Mouse (Mus musculus): ENCODE measurements around the gene Brms1. TPM values are rescaled to one million over a fixed set of nuclear protein-coding genes. Genes with fewer than 3 reads are reported as not detected.

Gene Brms1
- polyA plus RNA-seq, 1 experiment from 2014 or later, result 56.8 TPM

DNA sequence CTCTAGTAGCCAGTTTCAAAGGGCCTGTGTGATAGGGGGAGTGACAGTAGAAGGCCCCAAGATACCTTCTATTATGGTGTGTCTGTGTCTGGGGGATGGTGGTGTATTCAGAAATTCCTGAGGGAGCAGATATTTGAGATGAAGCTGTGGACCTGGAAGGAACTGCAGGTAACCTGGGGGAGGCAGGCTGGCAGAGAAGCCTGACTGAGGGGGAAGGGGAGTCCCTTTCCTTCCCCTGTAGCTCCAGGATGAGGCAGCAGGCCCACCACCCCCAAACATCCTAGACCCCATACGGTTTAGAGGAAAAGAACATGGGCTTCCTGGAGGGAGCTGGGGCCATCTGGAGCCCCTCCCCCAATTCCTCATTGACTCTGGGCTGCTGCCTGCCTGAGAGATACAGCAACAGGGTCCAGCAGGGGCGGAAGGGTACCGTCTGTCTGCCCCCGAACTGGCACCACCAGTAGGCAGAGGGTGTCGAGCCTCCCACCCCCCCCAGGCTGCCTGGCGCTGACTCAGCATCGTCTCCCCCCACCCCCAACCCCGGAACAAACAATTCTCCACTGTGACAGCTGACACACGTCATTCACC, 54.8 kb downstream of the Brms1 start:
- ChIA-PET CTCF (interaction anchor here (2.1 kb wide), 1 partner anchor 44 kb away, joined by 9 read pairs; no protein-coding TSS in a partner anchor), POLR2A (interaction anchor here (0.6 to 1.1 kb wide), 2 partner anchors 9 to 51 kb away, joined by 3 read pairs; no protein-coding TSS in a partner anchor)
- no peak for DNase-seq (ENCODE audit: low read depth, low spot score)
- no peak for ATAC-seq
- no peak for TF ChIP-seq CTCF (IDR thresholded peaks at IDR 0.05)
- in situ Hi-C loops (cut with MboI; ENCODE audit: low pct_unique_long_range_greater_than_20kb), result no loop called here
- no peaks in the 10 kb centered on the region for H3K27me3 ChIP-seq

DNA sequence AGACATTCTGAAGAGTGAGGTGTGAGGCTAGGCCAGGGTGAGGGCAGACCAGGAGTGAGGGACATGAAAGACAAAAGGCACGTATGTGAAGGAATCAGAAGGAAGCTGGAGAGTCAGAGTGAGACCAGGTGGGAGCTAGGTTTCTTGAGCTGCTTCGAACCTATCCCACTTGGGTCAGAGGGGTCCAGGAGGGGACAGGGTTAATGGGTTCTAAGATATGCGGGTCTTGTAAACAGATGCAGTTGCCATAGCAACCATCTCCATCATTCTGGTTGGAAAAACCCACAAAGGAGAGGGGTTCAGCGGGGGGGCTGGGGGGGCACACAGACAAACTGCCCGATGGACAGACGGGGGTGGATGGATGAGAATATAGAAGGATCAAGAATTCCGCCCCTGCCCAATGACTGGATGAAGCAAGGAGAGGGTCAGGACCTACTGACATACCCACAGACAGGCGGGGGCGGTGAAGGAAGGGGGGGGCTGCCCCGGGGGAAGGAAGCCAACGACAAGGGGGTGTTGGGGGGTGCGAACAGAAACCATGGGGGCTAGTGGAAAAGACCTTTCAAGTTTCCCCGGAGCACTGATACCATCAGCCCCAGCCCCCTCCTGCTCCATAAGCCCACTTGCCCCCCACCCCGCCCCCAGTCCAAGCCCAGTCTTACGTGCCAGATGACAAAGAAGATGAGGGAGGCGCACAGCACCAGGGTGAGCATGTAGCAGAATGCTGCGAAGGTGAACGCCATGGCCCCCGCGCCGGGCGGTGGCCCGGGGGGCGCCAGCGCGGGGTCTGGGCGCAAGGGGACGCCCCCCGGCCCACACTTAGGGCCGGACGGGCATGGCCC, 56.6 kb downstream of the Brms1 start:
- ATAC-seq (no peak), DNase-seq (ENCODE audit: low read depth, low spot score) (no peak)
- CTCF ChIA-PET, result interaction anchor here (1.5 kb wide), 1 partner anchor 9 kb away, joined by 3 read pairs; the partner anchor contains the start of gene Yif1a
- POLR2A ChIA-PET, result interaction anchor here (1.0 kb wide), 1 partner anchor 10 kb away, joined by 4 read pairs; the partner anchor contains the start of gene Rab1b
- no peak for TF ChIP-seq CTCF (IDR thresholded peaks at IDR 0.05)
- no peaks in the 10 kb centered on the region for H3K27me3 ChIP-seq
- in situ Hi-C loops (cut with MboI; ENCODE audit: low pct_unique_long_range_greater_than_20kb), result no loop called here

DNA sequence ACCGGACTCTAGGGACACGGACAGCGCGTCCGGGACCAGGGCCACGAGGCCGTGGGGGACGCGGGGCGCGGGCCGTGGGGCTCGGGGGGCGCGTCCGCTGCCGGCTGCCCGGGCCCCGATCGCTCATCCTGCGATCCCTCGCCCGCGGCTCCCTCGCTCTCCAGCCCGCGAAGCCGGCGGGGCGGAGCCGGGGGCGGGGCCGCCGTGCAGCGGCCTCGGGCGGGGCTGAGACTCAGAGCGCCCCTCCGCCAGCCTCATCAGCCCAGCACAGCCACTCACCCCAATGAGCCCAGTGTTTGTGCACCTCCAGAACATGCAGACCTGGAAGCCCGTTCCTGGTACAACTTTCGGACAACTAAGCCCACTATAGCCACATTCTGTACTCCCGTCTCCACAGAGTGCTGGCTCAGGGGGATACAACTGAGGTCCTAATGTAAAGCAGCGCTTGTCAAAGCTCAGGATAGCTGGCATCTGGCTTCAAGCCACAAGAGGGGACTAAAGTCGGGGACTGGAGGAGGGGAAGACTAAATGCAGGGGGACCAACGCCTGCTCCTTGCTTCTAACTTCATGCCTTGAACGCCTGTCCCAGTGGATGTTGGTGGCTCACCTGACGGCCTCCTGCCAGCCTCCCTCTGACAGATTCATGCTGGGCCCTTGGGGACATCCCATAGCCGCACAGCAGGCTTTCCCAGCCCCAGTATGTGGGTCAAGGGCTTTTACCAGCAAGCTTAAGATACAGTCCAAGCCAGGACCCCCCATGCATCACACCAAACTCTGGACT, 57.4 kb downstream of the Brms1 start, which contains the start of gene Cnih2:
Cnih2 (minus strand) TSS at position 159 of the 781 bp plus-strand sequence.
- no peak for ATAC-seq
- DNase-seq (ENCODE audit: low read depth, low spot score), result no peak
- POLR2A ChIA-PET, result no interaction called here
- in situ Hi-C loops (cut with MboI; ENCODE audit: low pct_unique_long_range_greater_than_20kb), result no loop called here
- H3K27me3 ChIP-seq, result no peaks in the 10 kb centered on the region
- no peak for TF ChIP-seq CTCF (IDR thresholded peaks at IDR 0.05)
- CTCF ChIA-PET, result no interaction called here

Other genes with a start within 250 kb of the Brms1 start
- gene Rbm4, start 247.5 kb upstream of the Brms1 start, polyA plus RNA-seq (2021), result 42.3 TPM
- 9.9 TPM for gene Gm21992, start 229.7 kb upstream of the Brms1 start, polyA plus RNA-seq (2021)
- 36.5 TPM for gene Rbm14, start 229.7 kb upstream of the Brms1 start, polyA plus RNA-seq (2021)
- 133 TPM for gene Ccs, start 202.0 kb upstream of the Brms1 start, polyA plus RNA-seq (2021)
- gene Ccdc87, start 202.0 kb upstream of the Brms1 start, polyA plus RNA-seq (2021), result 0.26 TPM
- 79.4 TPM for gene Ctsf, start 186.2 kb upstream of the Brms1 start, polyA plus RNA-seq (2021)
- gene Actn3, start 163.4 kb upstream of the Brms1 start, polyA plus RNA-seq (2021), result 0.10 TPM
- gene Zdhhc24, start 162.7 kb upstream of the Brms1 start, polyA plus RNA-seq (2021), result 17.2 TPM
- 20.3 TPM for gene Bbs1, start 134.7 kb upstream of the Brms1 start, polyA plus RNA-seq (2021)
- 91.0 TPM for gene Dpp3, start 113.1 kb upstream of the Brms1 start, polyA plus RNA-seq (2021)
- 7.4 TPM for gene Peli3, start 98.2 kb upstream of the Brms1 start, polyA plus RNA-seq (2021)
- gene Mrpl11, start 79.2 kb upstream of the Brms1 start, polyA plus RNA-seq (2021), result 106 TPM
- gene Npas4, start 51.0 kb upstream of the Brms1 start, polyA plus RNA-seq (2021), result 0.18 TPM
- gene Slc29a2, start 17.5 kb upstream of the Brms1 start, polyA plus RNA-seq (2021), result 15.8 TPM
- gene B4gat1, start 2.5 kb upstream of the Brms1 start, polyA plus RNA-seq (2021), result 82.4 TPM
- gene AC124502.3, start 2.5 kb upstream of the Brms1 start, polyA plus RNA-seq (2021), result 1.7 TPM
- 39.4 TPM for gene Rin1, start 9.1 kb downstream of the Brms1 start, polyA plus RNA-seq (2021)
- 0.44 TPM for gene Cd248, start 26.7 kb downstream of the Brms1 start, polyA plus RNA-seq (2021)
- gene Tmem151a, start 44.2 kb downstream of the Brms1 start, polyA plus RNA-seq (2021), result 0.39 TPM
- 68.6 TPM for gene Yif1a, start 47.2 kb downstream of the Brms1 start, polyA plus RNA-seq (2021)
- gene Cnih2, start 57.2 kb downstream of the Brms1 start, polyA plus RNA-seq (2021), result 2.5 TPM
- 237 TPM for gene Rab1b, start 65.7 kb downstream of the Brms1 start, polyA plus RNA-seq (2021)
- gene Klc2, start 77.2 kb downstream of the Brms1 start, polyA plus RNA-seq (2021), result 84.0 TPM
- 23.8 TPM for gene Pacs1, start 231.8 kb downstream of the Brms1 start, polyA plus RNA-seq (2021)